Mouse (Mus musculus): ENCODE results near the gene Tex45. TPM values are rescaled to one million over a fixed set of nuclear protein-coding genes. Genes with fewer than 3 reads are reported as not detected.
A peak's percentile ranks its signal among the peaks of the same experiment; 100 is the strongest.

The Tex45 gene
- total and polyA plus RNA-seq, 3 experiments: not detected

GRCm38 (mm10) chr8:3463248-3463647, 7.4 kb upstream of the Tex45 start:
- Histone ChIP-seq H3K4me3 (replicated peaks in 1 of 3; ENCODE audit: low read depth in 2 of 3, low read length in 2 of 3, poor library complexity in 1 of 3) (no peak overlapping the region), H3K4me1 (ENCODE audit: control insufficient read depth in 1 of 2, insufficient read depth in 2 of 2) (peaks cover 3 to 12% of the 10 kb centered on the region in 2 experiments; a peak in 2 of 4 replicates), H3K79me2 (replicated peaks; ENCODE audit: control insufficient read depth, extremely low read depth, insufficient read depth, poor library complexity, severe bottlenecking) (no peaks in the 10 kb centered on the region), H3K27me3 (replicated peaks) (no peaks in the 10 kb centered on the region), H3K27ac (ENCODE audit: insufficient read depth, low read depth) (no peak overlapping the region), H3K9me3 (replicated peaks; ENCODE audit: low read length) (no peaks in the 10 kb centered on the region), H3K36me3 (replicated peaks in 1 of 2; ENCODE audit: control insufficient read depth in 1 of 2, insufficient read depth in 1 of 2, low read length in 1 of 2) (peaks cover 0 to 41% of the 10 kb centered on the region in 2 experiments), H3K9ac (ENCODE audit: insufficient read depth, low read depth) (no peak overlapping the region), H3K4me2 (ENCODE audit: insufficient read depth, low read depth, poor library complexity, severe bottlenecking) (no peak overlapping the region)
- TF ChIP-seq TCF12 (IDR thresholded peaks at IDR 0.05; ENCODE audit: low read depth, low read length): no peak
- in situ Hi-C loops (cut with MboI; ENCODE audit: low pct_ligation_motif_present, low pct_unique_long_range_greater_than_20kb, low sequenced_read_pairs): loop anchor here (10.0 kb wide), 1 partner anchor 212 kb away; the partner anchor contains the start of genes Fcor and Trappc5
- dilution Hi-C loops (cut with MboI; ENCODE audit: extremely low pct_ligation_motif_present, extremely low pct_unique_long_range_greater_than_20kb, low sequenced_read_pairs): no loop called here
- no peak for DNase-seq (ENCODE audit: extremely low read depth)

DNA sequence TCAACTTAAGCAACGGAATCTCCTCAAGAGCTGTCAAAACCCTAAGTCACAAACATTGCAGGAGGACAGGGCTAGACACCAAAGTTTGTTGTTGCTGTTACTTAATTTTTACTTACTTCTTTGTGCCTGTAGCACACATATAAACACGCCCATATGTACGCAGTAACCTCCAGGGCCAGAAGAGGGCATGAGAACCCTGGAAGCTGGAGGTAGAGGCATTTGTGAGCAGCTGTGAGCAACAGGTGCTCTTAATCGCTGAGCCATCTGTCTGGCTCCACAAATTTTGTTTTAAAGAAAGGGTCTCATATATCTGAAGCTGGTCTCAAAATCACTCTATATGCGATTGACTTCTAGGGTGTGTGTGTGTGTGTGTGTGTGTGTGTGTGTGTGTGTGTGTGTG, 6.4 kb upstream of the Tex45 start:
- no peak overlapping the region for H3K4me2 ChIP-seq (ENCODE audit: insufficient read depth, low read depth, poor library complexity, severe bottlenecking)
- DNase-seq (ENCODE audit: extremely low read depth): peak; percentile 57
- no peaks in the 10 kb centered on the region for H3K79me2 ChIP-seq (replicated peaks; ENCODE audit: control insufficient read depth, extremely low read depth, insufficient read depth, poor library complexity, severe bottlenecking)
- H3K9ac ChIP-seq (ENCODE audit: insufficient read depth, low read depth): no peak overlapping the region
- H3K27me3 ChIP-seq (replicated peaks): no peaks in the 10 kb centered on the region
- peaks cover 0 to 31% of the 10 kb centered on the region in 2 experiments for H3K36me3 ChIP-seq (replicated peaks in 1 of 2; ENCODE audit: control insufficient read depth in 1 of 2, insufficient read depth in 1 of 2, low read length in 1 of 2)
- in situ Hi-C loops (cut with MboI; ENCODE audit: low pct_ligation_motif_present, low pct_unique_long_range_greater_than_20kb, low sequenced_read_pairs) (loop anchor here (10.0 kb wide), 1 partner anchor 210 kb away; the partner anchor contains the start of genes Fcor and Trappc5), dilution Hi-C loops (cut with MboI; ENCODE audit: extremely low pct_ligation_motif_present, extremely low pct_unique_long_range_greater_than_20kb, low sequenced_read_pairs) (no loop called here)
- H3K4me3 ChIP-seq (replicated peaks in 1 of 3; ENCODE audit: low read depth in 2 of 3, low read length in 2 of 3, poor library complexity in 1 of 3): no peak overlapping the region
- TF ChIP-seq CTCF (conservative IDR thresholded peaks at IDR 0.05 in 1 of 2, IDR thresholded peaks at IDR 0.05 in 1 of 2; ENCODE audit: low read depth in 2 of 2, low read length in 2 of 2) (peak in 1 of 2 experiments; percentile 66; a peak in 2 of 4 replicates), MAZ (IDR thresholded peaks at IDR 0.05; ENCODE audit: low read depth, low read length) (no peak), RAD21 (IDR thresholded peaks at IDR 0.05; ENCODE audit: low read depth, low read length) (peak; percentile 66), JUND (conservative IDR thresholded peaks at IDR 0.05; ENCODE audit: low read depth, low read length) (no peak), SMC3 (IDR thresholded peaks at IDR 0.05; ENCODE audit: low read depth, low read length) (peak; percentile 39; the same call in 1 of the 2 replicates), BHLHE40 (IDR thresholded peaks at IDR 0.05; ENCODE audit: low read depth, low read length) (no peak), ZC3H11A (IDR thresholded peaks at IDR 0.05; ENCODE audit: low read depth, low read length) (no peak)
- H3K9me3 ChIP-seq (replicated peaks; ENCODE audit: low read length): no peaks in the 10 kb centered on the region
- H3K27ac ChIP-seq (ENCODE audit: insufficient read depth, low read depth): no peak overlapping the region
- peaks cover 3 to 12% of the 10 kb centered on the region in 2 experiments; a peak in 2 of 4 replicates for H3K4me1 ChIP-seq (ENCODE audit: control insufficient read depth in 1 of 2, insufficient read depth in 2 of 2)

GRCm38 (mm10) chr8:3467006-3467885, 3.4 kb upstream of the Tex45 start, which contains the start of gene Pex11g:
TSS of gene Pex11g (minus strand) at chr8:3467680.
- Histone ChIP-seq H3K4me1 (ENCODE audit: control insufficient read depth in 1 of 2, insufficient read depth in 2 of 2) (peaks cover 3 to 12% of the 10 kb centered on the region in 2 experiments; a peak in 2 of 4 replicates), H3K36me3 (replicated peaks in 1 of 2; ENCODE audit: control insufficient read depth in 1 of 2, insufficient read depth in 1 of 2, low read length in 1 of 2) (peaks cover 0 to 15% of the 10 kb centered on the region in 2 experiments), H3K4me3 (replicated peaks in 1 of 3; ENCODE audit: low read depth in 2 of 3, low read length in 2 of 3, poor library complexity in 1 of 3) (peak within 1 kb of the TSS; percentile 47 to 70 (median 63)), H3K79me2 (replicated peaks; ENCODE audit: control insufficient read depth, extremely low read depth, insufficient read depth, poor library complexity, severe bottlenecking) (no peaks in the 10 kb centered on the region), H3K4me2 (ENCODE audit: insufficient read depth, low read depth, poor library complexity, severe bottlenecking) (peak within 1 kb of the TSS; percentile 52), H3K9me3 (replicated peaks; ENCODE audit: low read length) (no peaks in the 10 kb centered on the region), H3K9ac (ENCODE audit: insufficient read depth, low read depth) (peak within 1 kb of the TSS; percentile 46; the same call in 1 of the 2 replicates), H3K27me3 (replicated peaks) (no peaks in the 10 kb centered on the region), H3K27ac (ENCODE audit: insufficient read depth, low read depth) (no peak within 1 kb of the TSS)
- in situ Hi-C loops (cut with MboI; ENCODE audit: low pct_ligation_motif_present, low pct_unique_long_range_greater_than_20kb, low sequenced_read_pairs): loop anchor here (10.0 kb wide), 1 partner anchor 208 kb away; the partner anchor contains the start of genes Fcor and Trappc5
- DNase-seq (ENCODE audit: extremely low read depth): peak; percentile 95
- dilution Hi-C loops (cut with MboI; ENCODE audit: extremely low pct_ligation_motif_present, extremely low pct_unique_long_range_greater_than_20kb, low sequenced_read_pairs): no loop called here
- TF ChIP-seq IRF4 (IDR thresholded peaks at IDR 0.05; ENCODE audit: low read depth, low read length) (no peak), CTCF (conservative IDR thresholded peaks at IDR 0.05 in 1 of 2, IDR thresholded peaks at IDR 0.05 in 1 of 2; ENCODE audit: low read depth in 2 of 2, low read length in 2 of 2) (no peak), ZNF384 (IDR thresholded peaks at IDR 0.05; ENCODE audit: low read depth, low read length) (no peak), BHLHE40 (IDR thresholded peaks at IDR 0.05; ENCODE audit: low read depth, low read length) (no peak), POLR2AphosphoS2 (IDR thresholded peaks at IDR 0.05; ENCODE audit: low read depth, low read length) (0 out of 2 replicates have a peak, but pooled peaks have one; percentile 47), CHD1 (IDR thresholded peaks at IDR 0.05; ENCODE audit: low read depth, low read length) (no peak), SMC3 (IDR thresholded peaks at IDR 0.05; ENCODE audit: low read depth, low read length) (no peak), EP300 (IDR thresholded peaks at IDR 0.05; ENCODE audit: low read length) (no peak), POLR2A (IDR thresholded peaks at IDR 0.05; ENCODE audit: low read depth, low read length) (peak; percentile 87), USF2 (conservative IDR thresholded peaks at IDR 0.05; ENCODE audit: low read depth, low read length) (no peak), NRF1 (IDR thresholded peaks at IDR 0.05; ENCODE audit: low read depth, low read length) (peak; percentile 91), MYC (IDR thresholded peaks at IDR 0.05; ENCODE audit: low read depth, low read length) (no peak), JUND (conservative IDR thresholded peaks at IDR 0.05; ENCODE audit: low read depth, low read length) (no peak), MXI1 (IDR thresholded peaks at IDR 0.05; ENCODE audit: low read depth, low read length) (no peak; the same call in 1 of the 2 replicates), ETS1 (conservative IDR thresholded peaks at IDR 0.05; ENCODE audit: low read depth, low read length) (no peak), ZC3H11A (IDR thresholded peaks at IDR 0.05; ENCODE audit: low read depth, low read length) (no peak), UBTF (IDR thresholded peaks at IDR 0.05; ENCODE audit: low read depth, low read length) (no peak), MAX (IDR thresholded peaks at IDR 0.05; ENCODE audit: low read length) (no peak), MAFK (IDR thresholded peaks at IDR 0.05; ENCODE audit: insufficient replicate concordance, low read length) (no peak)
